Mouse (Mus musculus) stomach, embryonic 15.5 days (tissue): ENCODE measurements around the gene Dll3. TPM values are rescaled to one million over a fixed set of nuclear protein-coding genes. Genes with fewer than 3 reads are reported as not detected.

Experiments
- ATAC-seq: fragments of 200-750 bp; cut with Nextera tagmentation; 2 replicates; pipeline ENCODE4 v1.8.0; 2017; ENCODE audit warnings: low read depth, moderate number of reproducible peaks, moderate TSS enrichment; ENCODE audit not compliant: insufficient read depth, low FRiP score
- H3K27ac ChIP-seq: fragments of 300-500 bp; sonication (generic); 2 replicates; pipeline ENCODE4 v1.5.1; 2015; ENCODE audit warnings: mild to moderate bottlenecking, inconsistent platforms
- H3K27me3 ChIP-seq: fragments of 300-500 bp; sonication (generic); replicated peaks from 2 replicates; pipeline ENCODE4 v1.6.1; 2015; ENCODE audit warnings: inconsistent platforms
- H3K36me3 ChIP-seq: fragments of 300-500 bp; sonication (generic); 2 replicates; pipeline ENCODE4 v1.6.1; 2015; ENCODE audit warnings: inconsistent platforms
- H3K4me1 ChIP-seq: fragments of 300-500 bp; sonication (generic); 2 replicates; pipeline ENCODE4 v1.6.1; 2015; ENCODE audit warnings: inconsistent platforms
- H3K4me2 ChIP-seq: fragments of 300-500 bp; sonication (generic); 2 replicates; pipeline ENCODE4 v1.6.1; 2015; ENCODE audit warnings: mild to moderate bottlenecking, inconsistent platforms
- H3K4me3 ChIP-seq: fragments of 300-500 bp; sonication (generic); replicated peaks from 2 replicates; pipeline ENCODE4 v1.5.1; 2015; ENCODE audit warnings: inconsistent platforms
- H3K9ac ChIP-seq: fragments of 300-500 bp; sonication (generic); 2 replicates; pipeline ENCODE4 v1.6.1; 2015; ENCODE audit warnings: inconsistent platforms
- H3K9me3 ChIP-seq: fragments of 300-500 bp; sonication (generic); 2 replicates; pipeline ENCODE4 v1.6.1; 2016; ENCODE audit warnings: inconsistent platforms
- WGBS: fragments of 180-500 bp; shearing (Covaris S2); methylation state at CpG from one replicate; pipeline ENCODE4 v1.1.7; 2015; 5-methylcytosine and 5-hydroxymethylcytosine counted together
- polyA plus RNA-seq: library from polyadenylated mRNA; unstranded; fragments of >200 nt; fragmentation: Nextera tagmentation; extraction: Ambion mirVana; gene quantifications from 2 replicates; pipeline ENCODE4 v1.2.1, GENCODE M21; 2015

Dll3 gene
- polyA plus RNA-seq, 1 experiment from 2014 or later, result 3.9 TPM

DNA sequence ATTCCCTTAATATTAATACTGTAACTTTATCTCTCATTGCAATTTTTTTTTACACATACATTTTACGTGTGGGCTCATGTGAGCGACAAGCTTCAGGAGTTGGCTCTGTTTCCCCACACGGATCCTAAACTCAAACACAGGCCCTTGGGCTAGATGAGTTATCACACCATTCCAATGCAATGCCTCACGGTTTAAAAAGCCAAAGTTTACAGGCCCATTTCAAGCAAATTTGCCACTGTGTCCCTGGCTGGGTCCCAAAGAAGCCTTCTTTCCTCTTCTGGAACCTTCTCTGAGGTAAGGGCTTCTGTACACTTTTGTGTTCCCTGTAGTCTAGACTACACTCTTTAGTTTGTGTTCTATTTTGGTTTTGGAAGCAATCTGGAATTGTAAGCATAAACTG is 32.5 kb upstream of the Dll3 start:
- H3K4me2 ChIP-seq, result no peak overlapping the region
- H3K4me3 ChIP-seq, result no peak overlapping the region
- H3K27ac ChIP-seq, result no peak overlapping the region
- H3K36me3 ChIP-seq, result peaks cover 21% of the 10 kb centered on the region
- H3K9me3 ChIP-seq, result no peaks in the 10 kb centered on the region
- WGBS, result 89% methylated on average over 4 of the region's 4 CpGs
- peaks cover 3% of the 10 kb centered on the region; the same call in 1 of the 2 replicates for H3K4me1 ChIP-seq
- H3K27me3 ChIP-seq, result no peaks in the 10 kb centered on the region
- no peak overlapping the region for H3K9ac ChIP-seq
- ATAC-seq, result no peak

DNA sequence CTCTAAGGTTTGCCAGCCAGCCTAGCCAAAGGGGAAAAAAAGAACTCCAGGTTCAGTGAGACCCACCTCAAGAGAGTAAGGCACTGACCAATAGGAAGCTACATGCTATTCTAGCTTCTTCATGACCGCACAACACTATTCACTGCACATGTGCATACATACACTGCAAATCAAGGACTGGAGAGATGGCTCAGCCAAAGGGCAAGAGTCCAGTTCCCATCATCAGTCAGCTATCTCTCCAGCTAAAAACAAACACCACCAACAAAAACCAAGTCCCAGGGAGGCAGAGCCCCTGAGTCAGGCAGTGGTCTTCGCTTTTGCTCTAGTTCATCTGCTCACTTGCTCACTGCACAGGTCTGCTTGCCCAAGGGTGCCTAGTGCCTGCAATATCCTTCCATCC is 26.2 kb upstream of the Dll3 start:
- H3K4me3 ChIP-seq, result no peak overlapping the region
- H3K36me3 ChIP-seq, result peaks cover 56% of the 10 kb centered on the region
- H3K9me3 ChIP-seq, result no peaks in the 10 kb centered on the region
- no peak for ATAC-seq
- no peaks in the 10 kb centered on the region for H3K27me3 ChIP-seq
- H3K4me2 ChIP-seq, result no peak overlapping the region
- H3K4me1 ChIP-seq, result no peaks in the 10 kb centered on the region
- no peak overlapping the region for H3K27ac ChIP-seq
- whole genome bisulfite sequencing, result 95% methylated on average over 2 of the region's 2 CpGs
- H3K9ac ChIP-seq, result no peak overlapping the region

GRCm38 (mm10) chr7:28326457-28326856 is 24.4 kb upstream of the Dll3 start:
- Histone ChIP-seq H3K36me3 (peaks cover 74% of the 10 kb centered on the region), H3K9me3 (no peaks in the 10 kb centered on the region), H3K27me3 (no peaks in the 10 kb centered on the region), H3K4me2 (no peak overlapping the region), H3K4me3 (no peak overlapping the region), H3K9ac (no peak overlapping the region), H3K27ac (no peak overlapping the region), H3K4me1 (no peaks in the 10 kb centered on the region)
- 82% methylated on average over 4 of the region's 4 CpGs for WGBS
- no peak for ATAC-seq

DNA sequence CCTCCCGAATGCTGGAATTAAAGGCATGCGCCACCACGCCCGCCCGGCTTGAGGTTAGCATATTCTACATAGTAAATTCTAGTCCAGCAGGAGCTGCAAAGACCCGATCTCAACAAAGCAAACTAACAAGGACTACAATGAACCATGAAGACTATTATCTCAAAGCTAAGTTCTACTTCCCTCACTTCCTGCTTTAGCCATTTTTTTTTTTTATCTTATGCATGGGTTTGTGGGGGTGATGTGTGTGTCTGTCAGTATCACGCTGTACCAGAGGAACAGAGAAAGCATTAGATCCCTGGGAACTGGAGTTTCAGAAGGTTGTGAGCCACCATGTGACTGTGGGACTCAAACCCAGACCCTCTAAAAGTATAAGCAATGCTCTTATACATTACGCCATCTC is 23.3 kb upstream of the Dll3 start:
- Histone ChIP-seq H3K9me3 (no peaks in the 10 kb centered on the region), H3K27ac (no peak overlapping the region), H3K36me3 (peaks cover 79% of the 10 kb centered on the region), H3K9ac (no peak overlapping the region), H3K27me3 (no peaks in the 10 kb centered on the region), H3K4me3 (no peak overlapping the region), H3K4me1 (no peaks in the 10 kb centered on the region), H3K4me2 (no peak overlapping the region)
- ATAC-seq, result no peak
- 96% methylated on average over 8 of the region's 8 CpGs for WGBS

GRCm38 (mm10) chr7:28321974-28322720 is 20.1 kb upstream of the Dll3 start:
- WGBS, result 92% methylated on average over 15 of the region's 15 CpGs

GRCm38 (mm10) chr7:28318714-28319113 is 16.7 kb upstream of the Dll3 start:
- WGBS, result 92% methylated on average over 17 of the region's 17 CpGs
- no peak overlapping the region for H3K4me2 ChIP-seq
- H3K27ac ChIP-seq, result no peak overlapping the region
- H3K4me3 ChIP-seq, result no peak overlapping the region
- H3K9me3 ChIP-seq, result no peaks in the 10 kb centered on the region
- no peaks in the 10 kb centered on the region for H3K27me3 ChIP-seq
- H3K4me1 ChIP-seq, result no peaks in the 10 kb centered on the region
- peaks cover 93% of the 10 kb centered on the region for H3K36me3 ChIP-seq
- H3K9ac ChIP-seq, result no peak overlapping the region
- ATAC-seq, result no peak

More at GRCm38 (mm10) chr7:28321974-28322720, 20.1 kb upstream of the Dll3 start:
- Histone ChIP-seq H3K36me3 (peaks cover 88% of the 10 kb centered on the region), H3K27ac (no peak overlapping the region), H3K4me2 (no peak overlapping the region), H3K4me1 (no peaks in the 10 kb centered on the region), H3K27me3 (no peaks in the 10 kb centered on the region), H3K9me3 (no peaks in the 10 kb centered on the region), H3K9ac (no peak overlapping the region), H3K4me3 (no peak overlapping the region)
- ATAC-seq, result no peak

DNA sequence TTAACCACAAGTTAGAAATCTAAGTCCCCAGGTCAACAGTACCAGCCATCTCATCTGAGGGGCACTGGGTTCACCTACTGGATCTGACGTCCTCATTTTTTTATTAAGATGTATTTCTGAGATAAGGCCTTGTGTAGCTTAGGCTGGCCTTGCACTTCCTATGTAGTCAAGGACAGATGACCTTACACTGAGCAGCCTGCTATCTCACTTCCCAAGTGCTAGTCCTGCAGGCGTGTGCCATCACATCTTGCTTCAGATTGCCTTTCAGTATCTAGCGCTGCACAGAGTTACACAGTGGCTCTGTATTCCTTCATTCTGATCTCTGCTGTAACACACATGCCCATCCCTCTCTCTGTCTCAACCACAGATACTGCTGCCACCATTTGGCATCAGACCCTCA is 16.0 kb upstream of the Dll3 start:
- no peak for ATAC-seq
- Histone ChIP-seq H3K4me2 (no peak overlapping the region), H3K9me3 (no peaks in the 10 kb centered on the region), H3K27me3 (no peaks in the 10 kb centered on the region), H3K36me3 (peaks cover 86% of the 10 kb centered on the region), H3K4me1 (no peaks in the 10 kb centered on the region), H3K27ac (no peak overlapping the region), H3K9ac (no peak overlapping the region), H3K4me3 (no peak overlapping the region)
- WGBS, result 81% methylated on average over 3 of the region's 3 CpGs

- Histone ChIP-seq H3K4me2 (peak within 1 kb of the TSS; percentile 86), H3K36me3 (peaks cover 51% of the 10 kb centered on the region), H3K4me1 (peaks cover 8% of the 10 kb centered on the region), H3K9me3 (no peaks in the 10 kb centered on the region), H3K27me3 (no peaks in the 10 kb centered on the region), H3K9ac (peak within 1 kb of the TSS; percentile 92), H3K27ac (peak within 1 kb of the TSS; percentile 69), H3K4me3 (peak within 1 kb of the TSS; percentile 98)
- under 1% methylated on average over 45 of the region's 45 CpGs for WGBS
- ATAC-seq, result peak; percentile 98
Observed at GRCm38 (mm10) chr7:28311926-28312543, 10.0 kb upstream of the Dll3 start, which contains the start of gene Timm50. TSS of gene Timm50 (minus strand) at chr7:28312072.

- ATAC-seq, result peak; percentile 39
- 5% methylated on average over 35 of the region's 35 CpGs for WGBS
Observed at GRCm38 (mm10) chr7:28311151-28311925, 9.3 kb upstream of the Dll3 start.

GRCm38 (mm10) chr7:28309737-28310136 is 7.7 kb upstream of the Dll3 start:
- peaks cover 8% of the 10 kb centered on the region for H3K4me1 ChIP-seq
- no peak for ATAC-seq
- H3K36me3 ChIP-seq, result peaks cover 49% of the 10 kb centered on the region
- no peaks in the 10 kb centered on the region for H3K27me3 ChIP-seq
- no peaks in the 10 kb centered on the region for H3K9me3 ChIP-seq
- no peak overlapping the region for H3K9ac ChIP-seq
- no peak overlapping the region for H3K27ac ChIP-seq
- H3K4me2 ChIP-seq, result no peak overlapping the region
- 55% methylated on average over 9 of the region's 9 CpGs for whole genome bisulfite sequencing
- H3K4me3 ChIP-seq, result no peak overlapping the region

More at GRCm38 (mm10) chr7:28311151-28311925, 9.3 kb upstream of the Dll3 start:
- Histone ChIP-seq H3K9ac (peak overlapping the region; percentile 92), H3K27ac (peak overlapping the region; percentile 69), H3K4me3 (peak overlapping the region; percentile 98), H3K4me1 (peaks cover 8% of the 10 kb centered on the region), H3K27me3 (no peaks in the 10 kb centered on the region), H3K9me3 (no peaks in the 10 kb centered on the region), H3K36me3 (peaks cover 49% of the 10 kb centered on the region), H3K4me2 (peak overlapping the region; percentile 86)

DNA sequence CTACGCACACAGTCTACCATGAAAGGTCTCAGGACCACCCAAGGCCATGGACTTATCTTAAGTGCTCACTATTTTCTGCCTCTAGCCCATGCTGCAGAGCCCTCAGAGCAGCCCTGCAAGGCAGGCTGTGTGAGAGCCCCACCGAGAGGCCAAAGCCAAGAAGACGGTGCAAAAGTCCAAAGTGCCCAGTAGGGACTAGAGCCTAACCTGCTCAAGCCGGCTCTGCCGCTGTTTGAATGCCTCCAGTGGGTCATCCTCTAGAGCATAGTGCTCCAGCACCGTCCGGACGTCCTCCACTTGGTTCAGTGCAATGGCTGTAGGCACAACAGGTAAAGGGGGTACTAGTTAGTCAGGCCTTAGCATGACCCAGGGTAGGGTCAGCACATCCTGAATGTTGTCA is 4.2 kb upstream of the Dll3 start:
- WGBS, result 91% methylated on average over 8 of the region's 8 CpGs
- Histone ChIP-seq H3K9ac (no peak overlapping the region), H3K4me2 (no peak overlapping the region), H3K36me3 (peaks cover 45% of the 10 kb centered on the region), H3K9me3 (no peaks in the 10 kb centered on the region), H3K27me3 (peaks cover 10% of the 10 kb centered on the region), H3K27ac (no peak overlapping the region), H3K4me3 (no peak overlapping the region), H3K4me1 (peaks cover 19% of the 10 kb centered on the region)
- ATAC-seq, result no peak

GRCm38 (mm10) chr7:28305641-28306040 is 3.6 kb upstream of the Dll3 start:
- H3K4me3 ChIP-seq, result no peak overlapping the region
- no peak overlapping the region for H3K27ac ChIP-seq
- ATAC-seq, result no peak
- no peaks in the 10 kb centered on the region for H3K9me3 ChIP-seq
- H3K4me1 ChIP-seq, result peaks cover 14% of the 10 kb centered on the region; the same call in 1 of the 2 replicates
- peaks cover 45% of the 10 kb centered on the region for H3K36me3 ChIP-seq
- no peak overlapping the region for H3K4me2 ChIP-seq
- 90% methylated on average over 10 of the region's 10 CpGs for WGBS
- no peak overlapping the region for H3K9ac ChIP-seq
- H3K27me3 ChIP-seq, result peaks cover 16% of the 10 kb centered on the region
